31 mouse cellular contexts compared by ENCODE assay signal in genomic region chr17:25723470-25723869, GRCm38 (mm10). TPM values are rescaled to one million over a fixed set of nuclear protein-coding genes. Genes with fewer than 3 reads are reported as not detected.
DNase-seq lines count a peak whose midpoint lies in the region; ATAC-seq and TF ChIP-seq lines count a peak whose summit lies in the region.
"Had no signal": no experiment of that assay in that cellular context is flagged by ENCODE, and none has a peak within 500 bp of the region (broad histone marks: within the 10 kb centered on the region; RNA-seq: fewer than 3 reads in every experiment).

No protein-coding gene starts in this region.

- WGBS in forebrain, embryonic 12.5 days = 95% methylated on average over 19 of the region's 19 CpGs
- 96% methylated on average over 19 of the region's 19 CpGs for WGBS in forebrain, postnatal 0 days
- 93% methylated on average over 19 of the region's 19 CpGs for WGBS in limb, embryonic 13.5 days
- WGBS in limb, embryonic 10.5 days = 96% methylated on average over 19 of the region's 19 CpGs
- WGBS in neural tube, embryonic 12.5 days = 92% methylated on average over 19 of the region's 19 CpGs

- no peak overlapping the region for H3K4me2 ChIP-seq in forebrain, embryonic 12.5 days
- no peak overlapping the region for H3K4me2 ChIP-seq in forebrain, postnatal 0 days (ENCODE audit: low read depth)
- no peak overlapping the region for H3K4me2 ChIP-seq in limb, embryonic 13.5 days (replicated peaks)
- no peak overlapping the region for H3K4me2 ChIP-seq in neural tube, embryonic 12.5 days (replicated peaks)
- H3K4me2 ChIP-seq: embryonic facial prominence, embryonic 12.5 days; forebrain, embryonic 13.5 days; heart, embryonic 12.5 days; heart, embryonic 15.5 days; hindbrain, embryonic 13.5 days; intestine, embryonic 15.5 days had no signal

- no peak for ATAC-seq in forebrain, embryonic 12.5 days (ENCODE audit: low FRiP score)
- no peak for ATAC-seq in forebrain, postnatal 0 days
- ATAC-seq in limb, embryonic 13.5 days (ENCODE audit: low FRiP score, low read depth) = no peak
- no peak for ATAC-seq in neural tube, embryonic 12.5 days (ENCODE audit: low FRiP score, low read depth)
- no peak for ATAC-seq in megakaryocyte, adult 5-6 weeks (ENCODE audit: poor library complexity, severe bottlenecking)
- ATAC-seq: forebrain, embryonic 13.5 days; forebrain, embryonic 16.5 days; hindbrain, embryonic 16.5 days; intestine, embryonic 15.5 days; Patski had no signal

- H3K4me3 ChIP-seq in forebrain, embryonic 12.5 days (replicated peaks) = no peak overlapping the region
- H3K4me3 ChIP-seq in forebrain, postnatal 0 days (ENCODE audit: low read depth, low read length) = no peak overlapping the region
- no peak overlapping the region for H3K4me3 ChIP-seq in limb, embryonic 13.5 days
- no peak overlapping the region for H3K4me3 ChIP-seq in limb, embryonic 10.5 days
- no peak overlapping the region for H3K4me3 ChIP-seq in neural tube, embryonic 12.5 days
- H3K4me3 ChIP-seq: embryonic facial prominence, embryonic 12.5 days; erythroblast, embryonic 14.5 days; forebrain, embryonic 13.5 days; heart, embryonic 12.5 days; heart, embryonic 15.5 days; hindbrain, embryonic 13.5 days; intestine, embryonic 15.5 days had no signal

- H3K27me3 ChIP-seq in forebrain, embryonic 12.5 days = peaks cover 2% of the 10 kb centered on the region; the same call in 1 of the 2 replicates
- H3K27me3 ChIP-seq in forebrain, postnatal 0 days (ENCODE audit: insufficient read depth, low read length) = no peaks in the 10 kb centered on the region
- H3K27me3 ChIP-seq in limb, embryonic 13.5 days = peaks cover 6% of the 10 kb centered on the region
- H3K27me3 ChIP-seq in limb, embryonic 10.5 days (ENCODE audit: low read depth, poor library complexity, severe bottlenecking) = peaks cover 4% of the 10 kb centered on the region
- H3K27me3 ChIP-seq in neural tube, embryonic 12.5 days (replicated peaks) = peaks cover 6% of the 10 kb centered on the region; the same call in 1 of the 2 replicates
- H3K27me3 ChIP-seq: CH12.LX; forebrain, embryonic 13.5 days; hindbrain, embryonic 13.5 days; intestine, embryonic 15.5 days; Patski had no signal

- H3K27ac ChIP-seq in forebrain, embryonic 12.5 days = no peak overlapping the region
- H3K27ac ChIP-seq in forebrain, postnatal 0 days (ENCODE audit: low read depth, low read length) = no peak overlapping the region
- no peak overlapping the region for H3K27ac ChIP-seq in limb, embryonic 13.5 days
- no peak overlapping the region for H3K27ac ChIP-seq in limb, embryonic 10.5 days
- no peak overlapping the region for H3K27ac ChIP-seq in neural tube, embryonic 12.5 days
- H3K27ac ChIP-seq: embryonic facial prominence, embryonic 12.5 days; forebrain, embryonic 13.5 days; heart, embryonic 15.5 days; hindbrain, embryonic 10.5 days; hindbrain, embryonic 13.5 days; intestine, embryonic 15.5 days had no signal

- peaks cover 57% of the 10 kb centered on the region for H3K36me3 ChIP-seq in forebrain, embryonic 12.5 days (replicated peaks)
- H3K36me3 ChIP-seq in forebrain, postnatal 0 days (ENCODE audit: insufficient read depth) = no peaks in the 10 kb centered on the region
- H3K36me3 ChIP-seq in limb, embryonic 13.5 days = peaks cover 58% of the 10 kb centered on the region
- peaks cover 74% of the 10 kb centered on the region for H3K36me3 ChIP-seq in limb, embryonic 10.5 days
- H3K36me3 ChIP-seq in neural tube, embryonic 12.5 days = peaks cover 42% of the 10 kb centered on the region

- peaks cover 24% of the 10 kb centered on the region for H3K4me1 ChIP-seq in forebrain, embryonic 12.5 days
- peaks cover 10% of the 10 kb centered on the region; the same call in 1 of the 2 replicates for H3K4me1 ChIP-seq in forebrain, postnatal 0 days (ENCODE audit: insufficient read depth)
- H3K4me1 ChIP-seq in limb, embryonic 13.5 days = peaks cover 16% of the 10 kb centered on the region
- H3K4me1 ChIP-seq in limb, embryonic 10.5 days = peaks cover 23% of the 10 kb centered on the region
- H3K4me1 ChIP-seq in neural tube, embryonic 12.5 days = peaks cover 18% of the 10 kb centered on the region

- DNase-seq in forebrain, postnatal 0 days = no peak
- no peak for DNase-seq in limb, embryonic 10.5 days (ENCODE audit: low spot score)
- no peak for DNase-seq in neural tube, embryonic 10.5 days (ENCODE audit: extremely low spot score, low spot score)
- DNase-seq: adrenal gland, postnatal 10 days; adrenal gland, postnatal 36 days; B cell, adult 2 months; cerebellum, adult 18-20 months; cerebellum, adult 9-10 months; gastrocnemius, postnatal 36 days; heart, postnatal 10 days; heart, postnatal 36 days had no signal

- 0 out of 2 replicates have a peak overlapping the region, but pooled peaks have one; percentile 8 for H3K9ac ChIP-seq in forebrain, embryonic 12.5 days
- no peak overlapping the region for H3K9ac ChIP-seq in forebrain, postnatal 0 days
- H3K9ac ChIP-seq in limb, embryonic 13.5 days = 0 out of 2 replicates have a peak overlapping the region, but pooled peaks have one; percentile 4
- H3K9ac ChIP-seq in neural tube, embryonic 12.5 days = 0 out of 2 replicates have a peak overlapping the region, but pooled peaks have one; percentile 8
- H3K9ac ChIP-seq: embryonic facial prominence, embryonic 12.5 days; forebrain, embryonic 13.5 days; heart, embryonic 12.5 days; heart, embryonic 15.5 days; hindbrain, embryonic 13.5 days; intestine, embryonic 15.5 days had no signal

- no peak for TF ChIP-seq CTCF in forebrain, postnatal 0 days (IDR thresholded peaks at IDR 0.05; ENCODE audit: low read depth)

- H3K9me3 ChIP-seq in forebrain, embryonic 12.5 days = no peaks in the 10 kb centered on the region
- no peaks in the 10 kb centered on the region for H3K9me3 ChIP-seq in forebrain, postnatal 0 days (ENCODE audit: low read length)
- H3K9me3 ChIP-seq in limb, embryonic 13.5 days = no peaks in the 10 kb centered on the region
- H3K9me3 ChIP-seq in limb, embryonic 10.5 days (replicated peaks) = no peaks in the 10 kb centered on the region
- no peaks in the 10 kb centered on the region for H3K9me3 ChIP-seq in neural tube, embryonic 12.5 days
- H3K9me3 ChIP-seq: embryonic facial prominence, embryonic 12.5 days; forebrain, embryonic 13.5 days; G1E; heart, embryonic 12.5 days; heart, embryonic 15.5 days; hindbrain, embryonic 10.5 days; hindbrain, embryonic 13.5 days; intestine, embryonic 15.5 days had no signal

RNA-seq across cellular contexts. Expression of gene Chtf18, which starts 3.7 kb away (rescaled TPM):
- 39.6 and 41.8 TPM in 2 replicates for polyA plus RNA-seq in forebrain, embryonic 12.5 days (2016; fragmentation: Nextera tagmentation; extraction: Ambion mirVana)
- total RNA-seq in forebrain, postnatal 0 days (2014; rRNA removed) = 2.2 and 3.7 TPM in 2 replicates
- polyA plus RNA-seq in forebrain, postnatal 0 days (2015; fragmentation: Nextera tagmentation; extraction: Ambion mirVana) = 2.3 and 3.3 TPM in 2 replicates
- polyA plus RNA-seq in limb, embryonic 13.5 days (2015; fragmentation: Nextera tagmentation; extraction: Ambion mirVana) = 32.2 and 34.8 TPM in 2 replicates
- polyA plus RNA-seq in limb, embryonic 10.5 days (2016; fragmentation: Nextera tagmentation; extraction: Ambion mirVana) = 68.5 and 71.9 TPM in 2 replicates
- polyA plus RNA-seq in neural tube, embryonic 12.5 days (2016; fragmentation: Nextera tagmentation; extraction: Ambion mirVana) = 24.9 and 25.6 TPM in 2 replicates
- 11.2 and 17.1 TPM in 2 replicates for total RNA-seq in megakaryocyte, adult 5-6 weeks (2015)
- 19.9 and 21.8 TPM in 2 replicates for total RNA-seq in megakaryocyte, adult 5-6 weeks (2017)

RNA-seq across cellular contexts. Expression of gene Rpusd1, which starts 4.0 kb away (rescaled TPM):
- polyA plus RNA-seq in forebrain, embryonic 12.5 days (2016; fragmentation: Nextera tagmentation; extraction: Ambion mirVana) = 18.0 and 19.6 TPM in 2 replicates
- total RNA-seq in forebrain, postnatal 0 days (2014; rRNA removed) = 6.5 and 8.0 TPM in 2 replicates
- polyA plus RNA-seq in forebrain, postnatal 0 days (2015; fragmentation: Nextera tagmentation; extraction: Ambion mirVana) = 30.0 and 30.7 TPM in 2 replicates
- 25.8 and 27.0 TPM in 2 replicates for polyA plus RNA-seq in limb, embryonic 13.5 days (2015; fragmentation: Nextera tagmentation; extraction: Ambion mirVana)
- polyA plus RNA-seq in limb, embryonic 10.5 days (2016; fragmentation: Nextera tagmentation; extraction: Ambion mirVana) = 24.8 and 27.0 TPM in 2 replicates
- polyA plus RNA-seq in neural tube, embryonic 12.5 days (2016; fragmentation: Nextera tagmentation; extraction: Ambion mirVana) = 20.5 and 22.1 TPM in 2 replicates
- 6.0 and 7.0 TPM in 2 replicates for total RNA-seq in megakaryocyte, adult 5-6 weeks (2015)
- 3.9 TPM in 2 replicates for total RNA-seq in megakaryocyte, adult 5-6 weeks (2017)

RNA-seq across cellular contexts. Expression of gene Gng13, which starts 6.5 kb away (rescaled TPM):
- 1.7 and 1.9 TPM in 2 replicates for polyA plus RNA-seq in forebrain, embryonic 12.5 days (2016; fragmentation: Nextera tagmentation; extraction: Ambion mirVana)
- 8.2 and 23.2 TPM in 2 replicates for total RNA-seq in forebrain, postnatal 0 days (2014; rRNA removed)
- polyA plus RNA-seq in forebrain, postnatal 0 days (2015; fragmentation: Nextera tagmentation; extraction: Ambion mirVana) = 17.0 and 24.5 TPM in 2 replicates
- 1.7 and 2.6 TPM in 2 replicates for polyA plus RNA-seq in limb, embryonic 13.5 days (2015; fragmentation: Nextera tagmentation; extraction: Ambion mirVana)
- 2.0 TPM in 2 replicates for polyA plus RNA-seq in limb, embryonic 10.5 days (2016; fragmentation: Nextera tagmentation; extraction: Ambion mirVana)
- polyA plus RNA-seq in neural tube, embryonic 12.5 days (2016; fragmentation: Nextera tagmentation; extraction: Ambion mirVana) = 1.6 and 2.1 TPM in 2 replicates
- total RNA-seq in megakaryocyte, adult 5-6 weeks (2015) = not detected in 2 replicates
- not detected in 2 replicates for total RNA-seq in megakaryocyte, adult 5-6 weeks (2017)
- total RNA-seq: gastrocnemius, adult 8-10 months; gastrocnemius, postnatal 36 days; granulocyte monocyte progenitor cell, adult 5-6 weeks had no signal
- polyA plus RNA-seq: erythroblast, embryonic 14.5 days; G1E; Patski had no signal

RNA-seq across cellular contexts. Expression of gene Mslnl, which starts 12.4 kb away (rescaled TPM):
- 0.18 TPM in 1 of 2 replicates, not detected in the other for polyA plus RNA-seq in forebrain, embryonic 12.5 days (2016; fragmentation: Nextera tagmentation; extraction: Ambion mirVana)
- total RNA-seq in forebrain, postnatal 0 days (2014; rRNA removed) = 0.10 TPM in 1 of 2 replicates, not detected in the other
- not detected in 2 replicates for polyA plus RNA-seq in forebrain, postnatal 0 days (2015; fragmentation: Nextera tagmentation; extraction: Ambion mirVana)
- polyA plus RNA-seq in limb, embryonic 13.5 days (2015; fragmentation: Nextera tagmentation; extraction: Ambion mirVana) = not detected in 2 replicates
- polyA plus RNA-seq in limb, embryonic 10.5 days (2016; fragmentation: Nextera tagmentation; extraction: Ambion mirVana) = not detected in 2 replicates
- not detected in 2 replicates for polyA plus RNA-seq in neural tube, embryonic 12.5 days (2016; fragmentation: Nextera tagmentation; extraction: Ambion mirVana)
- total RNA-seq in megakaryocyte, adult 5-6 weeks (2015) = 0.16 TPM in 1 of 2 replicates, not detected in the other
- not detected in 2 replicates for total RNA-seq in megakaryocyte, adult 5-6 weeks (2017)
- total RNA-seq: adrenal gland, adult 18-20 months; adrenal gland, postnatal 10 days; adrenal gland, postnatal 36 days; CH12.LX; G1E; gastrocnemius, adult 8-10 months; gastrocnemius, postnatal 36 days; granulocyte monocyte progenitor cell, adult 5-6 weeks; heart, postnatal 10 days; heart, postnatal 36 days had no signal
- polyA plus RNA-seq: erythroblast, embryonic 14.5 days; forebrain, embryonic 13.5 days; forebrain, embryonic 16.5 days; G1E; heart, embryonic 12.5 days; heart, embryonic 15.5 days; hindbrain, embryonic 10.5 days; hindbrain, embryonic 13.5 days; hindbrain, embryonic 16.5 days; intestine, embryonic 15.5 days; Patski had no signal

RNA-seq across cellular contexts. Expression of gene Msln, which starts 30.7 kb away (rescaled TPM):
- 0.28 and 0.50 TPM in 2 replicates for polyA plus RNA-seq in forebrain, embryonic 12.5 days (2016; fragmentation: Nextera tagmentation; extraction: Ambion mirVana)
- total RNA-seq in forebrain, postnatal 0 days (2014; rRNA removed) = 2.1 and 4.0 TPM in 2 replicates
- polyA plus RNA-seq in forebrain, postnatal 0 days (2015; fragmentation: Nextera tagmentation; extraction: Ambion mirVana) = 0.97 and 1.3 TPM in 2 replicates
- polyA plus RNA-seq in limb, embryonic 13.5 days (2015; fragmentation: Nextera tagmentation; extraction: Ambion mirVana) = not detected in 2 replicates
- 0.98 TPM in 1 of 2 replicates, not detected in the other for polyA plus RNA-seq in limb, embryonic 10.5 days (2016; fragmentation: Nextera tagmentation; extraction: Ambion mirVana)
- 0.27 and 0.38 TPM in 2 replicates for polyA plus RNA-seq in neural tube, embryonic 12.5 days (2016; fragmentation: Nextera tagmentation; extraction: Ambion mirVana)
- not detected in 2 replicates for total RNA-seq in megakaryocyte, adult 5-6 weeks (2015)
- total RNA-seq in megakaryocyte, adult 5-6 weeks (2017) = not detected in 2 replicates
- total RNA-seq: CH12.LX; granulocyte monocyte progenitor cell, adult 5-6 weeks had no signal
- polyA plus RNA-seq: erythroblast, embryonic 14.5 days; G1E had no signal
